Mouse (Mus musculus): ENCODE measurements around the gene Bcar3.

DNA sequence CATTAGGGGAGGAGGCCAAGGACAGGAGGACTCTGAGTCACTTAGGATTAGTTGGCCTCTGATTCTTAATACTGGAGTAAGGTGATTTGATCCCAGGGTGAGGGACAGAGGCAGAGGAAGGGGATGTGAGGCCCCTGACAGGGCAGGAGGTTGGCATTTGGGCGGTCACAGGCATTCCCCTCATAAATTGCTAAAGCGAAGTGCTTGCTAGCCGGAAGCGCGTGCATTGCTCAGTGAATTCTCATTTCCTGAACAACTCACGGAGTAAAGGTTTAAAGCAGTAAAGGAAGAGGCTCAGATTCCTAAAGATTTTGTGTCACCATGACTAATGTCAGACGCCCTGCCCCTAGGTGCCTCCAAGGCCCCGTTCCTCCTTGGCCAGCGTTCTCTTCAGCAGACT, 28.3 kb downstream of the Bcar3 start:
- TF ChIP-seq POLR2A (IDR thresholded peaks at IDR 0.05; ENCODE audit: borderline replicate concordance, insufficient read depth, low read length) = no peak
- TF ChIP-seq CTCF (IDR thresholded peaks at IDR 0.05; ENCODE audit: borderline replicate concordance, insufficient read depth, low read depth, low read length) = no peak

Data from cerebellum, adult 2 months (tissue).